Mouse (Mus musculus): Measurements from ENCODE around the gene Ikzf1.

GRCm38 (mm10) chr11:11778345-11778744 lies 93.5 kb downstream of the Ikzf1 start:
- TF ChIP-seq POLR2A (IDR thresholded peaks at IDR 0.05; ENCODE audit: extremely low read depth, insufficient read depth, low read length) (no peak), CTCF (IDR thresholded peaks at IDR 0.05; ENCODE audit: extremely low read depth, insufficient read depth, low read length) (no peak)
